Mouse (Mus musculus) limb, embryonic 14.5 days (tissue): ENCODE results near the gene Zfp992. TPM values are rescaled to one million over a fixed set of nuclear protein-coding genes. Genes with fewer than 3 reads are reported as not detected.
"Not testable (repeated sequence)": the region's sequence is repeated elsewhere in the genome, so short reads cannot be mapped to it uniquely, and the experiment has no call there.

Experiments used
- ATAC-seq: fragments of 200-750 bp; cut with Nextera tagmentation; 2 replicates; pipeline ENCODE4 v1.8.0; 2017; ENCODE audit warnings: low read depth, moderate number of reproducible peaks, moderate TSS enrichment; ENCODE audit not compliant: low FRiP score
- DNase-seq: peaks from one replicate; pipeline ENCODE4 v3.0.0-alpha.2; 2015; ENCODE audit warnings: low spot score
- H3K27ac ChIP-seq: fragments of 300-500 bp; sonication (generic); replicated peaks from 2 replicates; pipeline ENCODE4 v1.5.1; 2014; ENCODE audit warnings: low read depth, mild to moderate bottlenecking, low read length, moderate library complexity, mixed read lengths
- H3K27me3 ChIP-seq: fragments of 300-500 bp; sonication (generic); 2 replicates; pipeline ENCODE4 v1.6.1; 2014; ENCODE audit warnings: low read length, mixed read lengths; ENCODE audit not compliant: control insufficient read depth, insufficient read depth
- H3K36me3 ChIP-seq: fragments of 300-500 bp; sonication (generic); 2 replicates; pipeline ENCODE4 v1.6.1; 2014; ENCODE audit warnings: mild to moderate bottlenecking, low read length, moderate library complexity, mixed read lengths; ENCODE audit not compliant: control insufficient read depth, insufficient read depth
- H3K4me1 ChIP-seq: fragments of 300-500 bp; sonication (generic); 2 replicates; pipeline ENCODE4 v1.6.1; 2014; ENCODE audit warnings: antibody characterized with exemption, low read length, mixed read lengths; ENCODE audit not compliant: control insufficient read depth, insufficient read depth
- H3K4me2 ChIP-seq: fragments of 300-500 bp; sonication (generic); replicated peaks from 2 replicates; pipeline ENCODE4 v1.6.1; 2014; ENCODE audit warnings: low read depth, mild to moderate bottlenecking, low read length, moderate library complexity; ENCODE audit not compliant: severe bottlenecking
- H3K4me3 ChIP-seq: fragments of 300-500 bp; sonication (generic); replicated peaks from 2 replicates; pipeline ENCODE4 v1.5.1; 2014; ENCODE audit warnings: low read length
- H3K9ac ChIP-seq: fragments of 300-500 bp; sonication (generic); 2 replicates; pipeline ENCODE4 v1.6.1; 2014; ENCODE audit warnings: mild to moderate bottlenecking, low read depth, low read length, moderate library complexity; ENCODE audit not compliant: severe bottlenecking
- H3K9me3 ChIP-seq: fragments of 300-500 bp; sonication (generic); 2 replicates; pipeline ENCODE4 v1.6.1; 2016; ENCODE audit warnings: low read length; ENCODE audit not compliant: control insufficient read depth
- WGBS: fragments of 180-500 bp; shearing (Covaris S2); extraction: QIAGEN DNeasy Blood & Tissue Kit; methylation state at CpG from one replicate; pipeline ENCODE4 v1.1.7; 2014; 5-methylcytosine and 5-hydroxymethylcytosine counted together
- polyA plus RNA-seq, 2 experiments: library from polyadenylated mRNA; depleted of rRNA in 1 of 2; stranded (reverse) in 1 of 2; unstranded in 1 of 2; fragments of >200 nt; fragmentation: Nextera tagmentation in 1 of 2; extraction: Ambion mirVana in 1 of 2; gene quantifications; 2 replicates each; pipeline versions ENCODE4 v1.2.1 to v1.2.3; 2012 to 2014

The Zfp992 gene
- polyA plus RNA-seq (2012; rRNA removed) (1.1 and 2.4 TPM in 2 replicates), polyA plus RNA-seq (2014; fragmentation: Nextera tagmentation; extraction: Ambion mirVana) (4.1 and 4.4 TPM in 2 replicates)

- not testable (repeated sequence) for H3K4me2 ChIP-seq, H3K9ac ChIP-seq, H3K4me3 ChIP-seq, H3K4me1 ChIP-seq, H3K27me3 ChIP-seq, H3K36me3 ChIP-seq, H3K27ac ChIP-seq, DNase-seq
- 91% methylated on average over 2 of the region's 2 CpGs for WGBS
- H3K9me3 ChIP-seq = peaks cover 39% of the 10 kb centered on the region
- 0 out of 2 replicates have a peak, but pooled peaks have one; percentile 48 for ATAC-seq
Observed at GRCm38 (mm10) chr4:146448950-146449349, at the start of gene Zfp992. TSS of gene Zfp992 (plus strand) at chr4:146449023.

DNA sequence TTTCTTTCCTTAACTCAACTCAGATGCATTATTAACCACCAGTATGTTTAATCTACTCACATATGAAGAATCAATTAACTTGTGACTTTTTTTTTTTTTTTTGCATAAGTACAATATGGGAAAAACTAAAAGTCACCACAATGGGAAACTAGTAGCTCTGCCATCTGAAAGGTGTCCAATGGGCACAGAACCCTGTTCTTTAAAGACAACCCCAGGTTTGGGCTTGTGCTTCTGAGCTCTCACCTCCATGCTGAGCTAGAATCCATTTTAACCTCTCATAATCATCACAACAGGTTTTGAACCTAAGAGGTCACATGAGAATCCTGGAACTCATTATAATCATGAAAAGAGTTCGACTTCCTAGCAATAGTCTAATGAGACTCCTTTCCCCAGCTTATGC, 19.4 kb upstream of the Zfp992 start:
- not testable (repeated sequence) for H3K4me3 ChIP-seq, DNase-seq, H3K27me3 ChIP-seq, H3K4me1 ChIP-seq, H3K36me3 ChIP-seq, ATAC-seq, H3K9ac ChIP-seq, H3K4me2 ChIP-seq, H3K27ac ChIP-seq
- 0% methylated on average over 1 of the region's 1 CpGs for WGBS
- H3K9me3 ChIP-seq = peaks cover 22% of the 10 kb centered on the region

GRCm38 (mm10) chr4:146430876-146431275, 17.9 kb upstream of the Zfp992 start:
- not testable (repeated sequence) for H3K4me1 ChIP-seq, DNase-seq, ATAC-seq, H3K27ac ChIP-seq, H3K9ac ChIP-seq, H3K4me2 ChIP-seq, H3K27me3 ChIP-seq, H3K4me3 ChIP-seq, H3K36me3 ChIP-seq
- H3K9me3 ChIP-seq = peaks cover 28% of the 10 kb centered on the region
- WGBS = 68% methylated on average over 2 of the region's 2 CpGs

DNA sequence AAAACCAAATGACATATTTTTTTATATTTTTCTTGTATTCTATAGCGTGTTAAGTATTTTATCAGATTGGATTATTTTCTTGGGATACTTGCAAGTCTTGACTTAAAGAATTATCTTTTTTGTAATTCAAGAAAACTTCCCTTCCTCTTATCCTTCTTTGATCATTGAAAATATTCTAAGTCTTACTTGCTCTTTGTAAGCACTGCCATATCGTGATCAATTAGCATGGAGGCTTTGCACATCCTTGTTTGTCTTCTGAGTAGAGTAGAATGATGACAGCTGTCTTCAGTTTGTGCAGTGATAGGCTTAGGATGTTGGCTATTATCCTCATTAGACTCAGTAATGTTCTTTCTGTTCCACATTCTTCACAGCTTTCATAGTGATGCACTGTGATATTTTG, 13.3 kb upstream of the Zfp992 start:
- H3K27ac ChIP-seq, H3K4me3 ChIP-seq, H3K4me2 ChIP-seq, DNase-seq, ATAC-seq, H3K27me3 ChIP-seq, H3K9ac ChIP-seq, H3K36me3 ChIP-seq, H3K4me1 ChIP-seq: not testable (repeated sequence)
- WGBS = 80% methylated on average over 2 of the region's 2 CpGs
- H3K9me3 ChIP-seq = peaks cover 15% of the 10 kb centered on the region; the same call in 1 of the 2 replicates

DNA sequence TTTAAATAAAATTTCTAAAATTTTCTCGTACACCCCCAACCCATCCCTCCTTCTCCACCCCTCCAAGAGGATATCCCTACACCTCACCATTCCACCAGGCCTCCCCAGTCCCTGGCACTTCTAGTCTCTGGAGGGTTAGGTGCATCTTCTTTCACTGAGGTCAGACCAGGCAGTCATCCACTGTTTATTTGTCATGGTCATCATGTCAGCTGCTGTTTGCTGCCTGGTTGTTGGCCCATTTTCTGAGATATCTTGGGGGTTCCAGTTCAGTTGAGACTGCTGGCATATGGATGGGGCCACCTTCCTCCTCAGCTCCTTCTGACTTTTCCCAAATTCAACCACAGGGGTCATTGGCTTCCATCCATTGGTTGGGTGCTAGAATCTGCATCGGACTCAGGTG, 11.6 kb upstream of the Zfp992 start:
- not testable (repeated sequence) for ATAC-seq, H3K4me3 ChIP-seq, H3K27ac ChIP-seq, H3K4me1 ChIP-seq, DNase-seq, H3K9ac ChIP-seq, H3K4me2 ChIP-seq, H3K36me3 ChIP-seq, H3K27me3 ChIP-seq
- 81% methylated on average over 1 of the region's 2 CpGs for WGBS
- H3K9me3 ChIP-seq = peaks cover 11% of the 10 kb centered on the region; the same call in 1 of the 2 replicates

DNA sequence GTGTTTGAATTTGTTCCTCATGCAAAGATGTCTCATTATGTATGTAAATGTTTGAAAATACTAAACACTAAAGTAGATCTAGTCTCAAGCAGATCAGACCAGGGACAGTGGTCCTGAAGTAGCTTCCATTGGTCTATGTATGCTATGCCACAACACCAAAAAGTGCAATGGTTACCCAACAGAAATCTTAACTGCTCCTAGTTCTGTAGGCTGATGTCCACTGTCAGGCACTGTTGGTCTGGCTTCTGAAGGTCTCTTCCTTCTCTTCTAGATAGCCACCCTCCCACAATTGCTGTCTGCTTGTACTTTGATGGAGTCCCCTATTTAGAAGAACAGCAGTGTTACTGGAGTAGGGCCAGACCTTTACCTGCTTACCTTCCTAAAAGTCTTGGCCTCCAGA, 4.5 kb upstream of the Zfp992 start:
- H3K4me2 ChIP-seq, H3K36me3 ChIP-seq, H3K4me3 ChIP-seq, H3K27me3 ChIP-seq, DNase-seq, ATAC-seq, H3K9ac ChIP-seq, H3K4me1 ChIP-seq, H3K27ac ChIP-seq: not testable (repeated sequence)
- H3K9me3 ChIP-seq = peaks cover 23% of the 10 kb centered on the region

DNA sequence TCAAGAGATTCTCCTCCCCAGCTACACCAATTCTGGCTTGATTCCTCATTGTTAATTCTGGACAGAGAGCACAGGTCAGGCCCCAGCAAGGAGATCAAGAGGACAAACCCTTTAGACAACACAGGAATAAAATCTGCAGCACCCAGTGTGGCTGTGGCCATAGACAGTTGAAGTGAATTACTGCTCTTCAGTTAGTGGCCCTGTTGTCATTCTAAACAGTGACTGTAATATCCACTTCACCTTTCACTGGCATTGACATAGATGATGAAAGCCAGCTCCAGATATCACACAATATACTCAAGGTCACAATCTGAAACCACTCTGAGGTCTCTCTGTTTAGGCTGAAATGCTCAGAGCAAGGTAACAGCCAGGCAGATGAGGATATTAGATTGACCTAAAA, 3.7 kb upstream of the Zfp992 start:
- H3K4me1 ChIP-seq, H3K4me3 ChIP-seq, DNase-seq, H3K4me2 ChIP-seq, ATAC-seq, H3K27ac ChIP-seq, H3K27me3 ChIP-seq, H3K9ac ChIP-seq, H3K36me3 ChIP-seq: not testable (repeated sequence)
- peaks cover 27% of the 10 kb centered on the region for H3K9me3 ChIP-seq

DNA sequence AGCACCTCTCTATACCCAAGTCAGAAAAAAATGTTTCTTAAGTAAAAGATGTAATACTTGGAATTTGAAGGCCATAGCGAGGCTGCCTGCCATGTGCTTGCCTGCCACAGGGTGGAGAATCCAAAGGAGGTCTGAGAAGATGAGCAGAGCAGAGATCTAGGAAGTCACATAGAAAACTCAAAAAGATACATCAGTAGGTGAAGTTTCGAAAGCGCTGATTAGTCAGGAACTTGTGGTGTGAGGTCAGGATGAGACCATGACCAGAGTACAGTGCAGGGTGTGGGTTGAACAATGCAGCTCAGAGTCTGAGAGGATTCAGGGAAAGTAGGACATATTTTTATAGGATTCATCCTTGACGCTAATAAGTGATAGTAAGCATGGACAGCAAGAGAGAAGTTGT, 2.7 kb upstream of the Zfp992 start:
- 75% methylated on average over 4 of the region's 4 CpGs for WGBS
- not testable (repeated sequence) for H3K4me1 ChIP-seq, H3K9ac ChIP-seq, ATAC-seq, H3K36me3 ChIP-seq, DNase-seq, H3K27ac ChIP-seq, H3K4me3 ChIP-seq, H3K4me2 ChIP-seq, H3K27me3 ChIP-seq
- H3K9me3 ChIP-seq = peaks cover 29% of the 10 kb centered on the region
